Mouse (Mus musculus): ENCODE results near the gene 4930502E18Rik. TPM values are rescaled to one million over a fixed set of nuclear protein-coding genes. Genes with fewer than 3 reads are reported as not detected.
"Not testable (repeated sequence)": the region's sequence is repeated elsewhere in the genome, so short reads cannot be mapped to it uniquely, and the experiment has no call there.

The 4930502E18Rik gene
- polyA plus RNA-seq (2014; fragmentation: Nextera tagmentation; extraction: Ambion mirVana): 0.15 TPM in 1 of 2 replicates, not detected in the other

- Histone ChIP-seq H3K4me1 (ENCODE audit: control insufficient read depth, insufficient read depth, low read length) (no peaks in the 10 kb centered on the region), H3K4me3 (ENCODE audit: low read depth, low read length) (no peak within 1 kb of the TSS), H3K9ac (replicated peaks; ENCODE audit: low read depth, low read length) (no peak within 1 kb of the TSS), H3K27me3 (ENCODE audit: control insufficient read depth, insufficient read depth, low read length) (no peaks in the 10 kb centered on the region), H3K27ac (ENCODE audit: low read depth, low read length) (no peak within 1 kb of the TSS), H3K4me2 (ENCODE audit: low read depth, low read length) (no peak within 1 kb of the TSS), H3K9me3 (ENCODE audit: control insufficient read depth, low read length) (no peaks in the 10 kb centered on the region), H3K36me3 (ENCODE audit: control insufficient read depth, insufficient read depth, low read length) (no peaks in the 10 kb centered on the region)
- WGBS: 78% methylated on average over 11 of the region's 11 CpGs
- ATAC-seq (ENCODE audit: low read depth): no peak
Observed at GRCm38 (mm10) chrX:53724596-53724995, at the start of gene 4930502E18Rik. Gene 4930502E18Rik, plus strand, starts transcription at chrX:53724826.

GRCm38 (mm10) chrX:53676943-53677342 is 47.7 kb upstream of the 4930502E18Rik start:
- peak; percentile 61; the same call in 1 of the 2 replicates for ATAC-seq (ENCODE audit: low read depth)
- not testable (repeated sequence) for H3K9ac ChIP-seq (replicated peaks; ENCODE audit: low read depth, low read length)

GRCm38 (mm10) chrX:53682650-53683049 is 42.0 kb upstream of the 4930502E18Rik start:
- H3K9ac ChIP-seq (replicated peaks; ENCODE audit: low read depth, low read length); H3K9me3 ChIP-seq (ENCODE audit: control insufficient read depth, low read length); H3K27me3 ChIP-seq (ENCODE audit: control insufficient read depth, insufficient read depth, low read length); ATAC-seq (ENCODE audit: low read depth); H3K4me2 ChIP-seq (ENCODE audit: low read depth, low read length); H3K27ac ChIP-seq (ENCODE audit: low read depth, low read length); H3K36me3 ChIP-seq (ENCODE audit: control insufficient read depth, insufficient read depth, low read length); H3K4me1 ChIP-seq (ENCODE audit: control insufficient read depth, insufficient read depth, low read length); H3K4me3 ChIP-seq (ENCODE audit: low read depth, low read length): not testable (repeated sequence)
- 56% methylated on average over 1 of the region's 3 CpGs for WGBS

More at GRCm38 (mm10) chrX:53676943-53677342, 47.7 kb upstream of the 4930502E18Rik start:
- H3K9me3 ChIP-seq (ENCODE audit: control insufficient read depth, low read length); H3K27ac ChIP-seq (ENCODE audit: low read depth, low read length); H3K27me3 ChIP-seq (ENCODE audit: control insufficient read depth, insufficient read depth, low read length); H3K4me2 ChIP-seq (ENCODE audit: low read depth, low read length); H3K4me3 ChIP-seq (ENCODE audit: low read depth, low read length); H3K36me3 ChIP-seq (ENCODE audit: control insufficient read depth, insufficient read depth, low read length); H3K4me1 ChIP-seq (ENCODE audit: control insufficient read depth, insufficient read depth, low read length): not testable (repeated sequence)
- 19% methylated on average over 2 of the region's 2 CpGs for WGBS

GRCm38 (mm10) chrX:53684676-53685075 is 40.0 kb upstream of the 4930502E18Rik start:
- H3K36me3 ChIP-seq (ENCODE audit: control insufficient read depth, insufficient read depth, low read length); H3K27me3 ChIP-seq (ENCODE audit: control insufficient read depth, insufficient read depth, low read length); H3K4me3 ChIP-seq (ENCODE audit: low read depth, low read length); H3K27ac ChIP-seq (ENCODE audit: low read depth, low read length); H3K4me1 ChIP-seq (ENCODE audit: control insufficient read depth, insufficient read depth, low read length); ATAC-seq (ENCODE audit: low read depth); H3K9me3 ChIP-seq (ENCODE audit: control insufficient read depth, low read length); H3K9ac ChIP-seq (replicated peaks; ENCODE audit: low read depth, low read length); H3K4me2 ChIP-seq (ENCODE audit: low read depth, low read length): not testable (repeated sequence)
- 87% methylated on average over 2 of the region's 4 CpGs for WGBS

GRCm38 (mm10) chrX:53692065-53692464 is 32.6 kb upstream of the 4930502E18Rik start:
- ATAC-seq (ENCODE audit: low read depth): no peak
- no peak overlapping the region for H3K4me3 ChIP-seq (ENCODE audit: low read depth, low read length)
- WGBS: 67% methylated on average over 2 of the region's 2 CpGs

GRCm38 (mm10) chrX:53693141-53693540 is 31.5 kb upstream of the 4930502E18Rik start:
- Histone ChIP-seq H3K4me3 (ENCODE audit: low read depth, low read length) (no peak overlapping the region), H3K36me3 (ENCODE audit: control insufficient read depth, insufficient read depth, low read length) (no peaks in the 10 kb centered on the region), H3K4me1 (ENCODE audit: control insufficient read depth, insufficient read depth, low read length) (no peaks in the 10 kb centered on the region), H3K27ac (ENCODE audit: low read depth, low read length) (no peak overlapping the region), H3K9ac (replicated peaks; ENCODE audit: low read depth, low read length) (no peak overlapping the region), H3K4me2 (ENCODE audit: low read depth, low read length) (no peak overlapping the region), H3K9me3 (ENCODE audit: control insufficient read depth, low read length) (no peaks in the 10 kb centered on the region), H3K27me3 (ENCODE audit: control insufficient read depth, insufficient read depth, low read length) (no peaks in the 10 kb centered on the region)
- no peak for ATAC-seq (ENCODE audit: low read depth)
- 80% methylated on average over 2 of the region's 2 CpGs for WGBS

More at GRCm38 (mm10) chrX:53692065-53692464, 32.6 kb upstream of the 4930502E18Rik start:
- H3K36me3 ChIP-seq (ENCODE audit: control insufficient read depth, insufficient read depth, low read length): no peaks in the 10 kb centered on the region
- H3K27ac ChIP-seq (ENCODE audit: low read depth, low read length): no peak overlapping the region
- H3K9me3 ChIP-seq (ENCODE audit: control insufficient read depth, low read length): no peaks in the 10 kb centered on the region
- H3K4me2 ChIP-seq (ENCODE audit: low read depth, low read length): no peak overlapping the region
- no peak overlapping the region for H3K9ac ChIP-seq (replicated peaks; ENCODE audit: low read depth, low read length)
- H3K27me3 ChIP-seq (ENCODE audit: control insufficient read depth, insufficient read depth, low read length): no peaks in the 10 kb centered on the region
- H3K4me1 ChIP-seq (ENCODE audit: control insufficient read depth, insufficient read depth, low read length): no peaks in the 10 kb centered on the region

- H3K4me3 ChIP-seq (ENCODE audit: low read depth, low read length): no peak overlapping the region
- H3K27me3 ChIP-seq (ENCODE audit: control insufficient read depth, insufficient read depth, low read length): no peaks in the 10 kb centered on the region
- H3K9me3 ChIP-seq (ENCODE audit: control insufficient read depth, low read length): no peaks in the 10 kb centered on the region
- H3K4me2 ChIP-seq (ENCODE audit: low read depth, low read length): no peak overlapping the region
- H3K36me3 ChIP-seq (ENCODE audit: control insufficient read depth, insufficient read depth, low read length): no peaks in the 10 kb centered on the region
- no peak overlapping the region for H3K27ac ChIP-seq (ENCODE audit: low read depth, low read length)
- no peak overlapping the region for H3K9ac ChIP-seq (replicated peaks; ENCODE audit: low read depth, low read length)
- ATAC-seq (ENCODE audit: low read depth): no peak
- H3K4me1 ChIP-seq (ENCODE audit: control insufficient read depth, insufficient read depth, low read length): no peaks in the 10 kb centered on the region
- 89% methylated on average over 9 of the region's 9 CpGs for WGBS
Observed at GRCm38 (mm10) chrX:53694008-53694777, 30.4 kb upstream of the 4930502E18Rik start.

- H3K9ac ChIP-seq (replicated peaks; ENCODE audit: low read depth, low read length): no peak overlapping the region
- no peaks in the 10 kb centered on the region for H3K27me3 ChIP-seq (ENCODE audit: control insufficient read depth, insufficient read depth, low read length)
- H3K4me2 ChIP-seq (ENCODE audit: low read depth, low read length): no peak overlapping the region
- no peak overlapping the region for H3K4me3 ChIP-seq (ENCODE audit: low read depth, low read length)
- ATAC-seq (ENCODE audit: low read depth): no peak
- no peaks in the 10 kb centered on the region for H3K9me3 ChIP-seq (ENCODE audit: control insufficient read depth, low read length)
- WGBS: 82% methylated on average over 2 of the region's 2 CpGs
- H3K27ac ChIP-seq (ENCODE audit: low read depth, low read length): no peak overlapping the region
- no peaks in the 10 kb centered on the region for H3K36me3 ChIP-seq (ENCODE audit: control insufficient read depth, insufficient read depth, low read length)
- no peaks in the 10 kb centered on the region for H3K4me1 ChIP-seq (ENCODE audit: control insufficient read depth, insufficient read depth, low read length)
Observed at GRCm38 (mm10) chrX:53699225-53699624, 25.4 kb upstream of the 4930502E18Rik start.

GRCm38 (mm10) chrX:53702673-53703072 is 22.0 kb upstream of the 4930502E18Rik start:
- no peaks in the 10 kb centered on the region for H3K4me1 ChIP-seq (ENCODE audit: control insufficient read depth, insufficient read depth, low read length)
- H3K9ac ChIP-seq (replicated peaks; ENCODE audit: low read depth, low read length): no peak overlapping the region
- no peaks in the 10 kb centered on the region for H3K36me3 ChIP-seq (ENCODE audit: control insufficient read depth, insufficient read depth, low read length)
- 80% methylated on average over 3 of the region's 3 CpGs for WGBS
- H3K27ac ChIP-seq (ENCODE audit: low read depth, low read length): no peak overlapping the region
- no peaks in the 10 kb centered on the region for H3K9me3 ChIP-seq (ENCODE audit: control insufficient read depth, low read length)
- ATAC-seq (ENCODE audit: low read depth): no peak
- H3K4me2 ChIP-seq (ENCODE audit: low read depth, low read length): no peak overlapping the region
- H3K4me3 ChIP-seq (ENCODE audit: low read depth, low read length): no peak overlapping the region
- H3K27me3 ChIP-seq (ENCODE audit: control insufficient read depth, insufficient read depth, low read length): no peaks in the 10 kb centered on the region

Data from neural tube, embryonic 14.5 days (tissue).